Mouse (Mus musculus) ES-CJ7 (cell line): ENCODE measurements around the gene Sik1.

Source experiments
- DNase-seq: peaks from one replicate; pipeline ENCODE4 v3.0.0; 2011; ENCODE audit warnings: low read depth, low spot score

Gene Sik1

GRCm38 (mm10) chr17:31875326-31875930 lies 19.8 kb upstream of the Sik1 start:
- no peak for DNase-seq

- DNase-seq: no peak
Observed at GRCm38 (mm10) chr17:31874691-31875090, 19.1 kb upstream of the Sik1 start.

GRCm38 (mm10) chr17:31873973-31874372 lies 18.4 kb upstream of the Sik1 start:
- DNase-seq: no peak

- no peak for DNase-seq
Observed at GRCm38 (mm10) chr17:31873185-31873870, 17.7 kb upstream of the Sik1 start.

- DNase-seq: no peak
Observed at GRCm38 (mm10) chr17:31872826-31873165, 17.2 kb upstream of the Sik1 start.

GRCm38 (mm10) chr17:31871968-31872825 lies 16.6 kb upstream of the Sik1 start:
- DNase-seq: no peak

GRCm38 (mm10) chr17:31870931-31871421 lies 15.4 kb upstream of the Sik1 start:
- peak; percentile 91 for DNase-seq

- no peak for DNase-seq
Observed at GRCm38 (mm10) chr17:31870446-31870845, 14.8 kb upstream of the Sik1 start.

- DNase-seq: no peak
Observed at GRCm38 (mm10) chr17:31868076-31868475, 12.5 kb upstream of the Sik1 start.

GRCm38 (mm10) chr17:31867061-31867460 lies 11.5 kb upstream of the Sik1 start:
- no peak for DNase-seq

- peak; percentile 40 for DNase-seq
Observed at GRCm38 (mm10) chr17:31865636-31866035, 10.0 kb upstream of the Sik1 start.

GRCm38 (mm10) chr17:31864666-31865450 lies 9.3 kb upstream of the Sik1 start:
- DNase-seq: no peak

- DNase-seq: no peak
Observed at GRCm38 (mm10) chr17:31863151-31863815, 7.7 kb upstream of the Sik1 start.

- no peak for DNase-seq
Observed at GRCm38 (mm10) chr17:31862136-31862535, 6.5 kb upstream of the Sik1 start.

GRCm38 (mm10) chr17:31861661-31862060 lies 6.1 kb upstream of the Sik1 start:
- no peak for DNase-seq

- no peak for DNase-seq
Observed at GRCm38 (mm10) chr17:31860856-31861255, 5.3 kb upstream of the Sik1 start.

GRCm38 (mm10) chr17:31859367-31859766 lies 3.8 kb upstream of the Sik1 start:
- no peak for DNase-seq

GRCm38 (mm10) chr17:31858786-31859185 lies 3.2 kb upstream of the Sik1 start:
- DNase-seq: no peak

GRCm38 (mm10) chr17:31857903-31858426 lies 2.4 kb upstream of the Sik1 start:
- DNase-seq: no peak

GRCm38 (mm10) chr17:31857251-31857650 lies 1.6 kb upstream of the Sik1 start:
- no peak for DNase-seq
